Mouse (Mus musculus) mouse trophoblast stem cell (cell line): ENCODE measurements at regions not wholly inside any gene's neighbourhood (a gene's known extent, or its start where the extent isn't known, plus 50 kb on each side); places are given as distances from the start of the nearest gene placed in this dataset.

Source experiments
- in situ Hi-C, 2 experiments: fragments of 300-500 bp; cut with MseI, MboI; formaldehyde crosslinking; loops; 2 replicates in 1 of 2; 3 replicates in 1 of 2; pipeline ENCODE4 v1.15.1; 2025

DNA sequence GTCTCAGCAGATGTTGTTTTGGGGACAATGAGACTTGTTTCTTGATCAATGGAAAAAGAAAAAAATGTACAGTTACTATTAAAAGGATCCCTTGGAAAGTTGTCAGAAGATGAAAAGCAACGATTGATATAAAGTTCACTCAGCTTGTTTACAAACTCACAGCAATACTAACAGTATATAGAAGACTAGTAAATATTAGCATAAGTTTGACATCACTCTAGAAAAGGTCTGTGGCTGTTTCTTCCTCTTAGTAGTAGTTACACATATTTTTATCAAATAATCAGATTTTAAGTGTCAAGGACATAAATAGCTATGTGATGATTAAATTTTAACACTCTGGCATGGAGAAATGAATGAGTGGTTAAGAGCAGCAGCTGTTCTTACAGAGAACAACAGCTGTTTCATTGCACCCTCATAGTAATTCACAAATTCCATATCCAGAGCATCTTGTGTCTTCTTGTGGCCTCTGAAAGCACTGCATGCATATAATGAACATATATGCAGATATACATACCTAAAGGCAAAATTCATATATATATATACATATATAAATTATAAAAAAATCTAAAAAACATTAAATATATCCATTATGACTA is 179.1 kb upstream of the Pcdh10 start:
- in situ Hi-C loops: no loop called here

DNA sequence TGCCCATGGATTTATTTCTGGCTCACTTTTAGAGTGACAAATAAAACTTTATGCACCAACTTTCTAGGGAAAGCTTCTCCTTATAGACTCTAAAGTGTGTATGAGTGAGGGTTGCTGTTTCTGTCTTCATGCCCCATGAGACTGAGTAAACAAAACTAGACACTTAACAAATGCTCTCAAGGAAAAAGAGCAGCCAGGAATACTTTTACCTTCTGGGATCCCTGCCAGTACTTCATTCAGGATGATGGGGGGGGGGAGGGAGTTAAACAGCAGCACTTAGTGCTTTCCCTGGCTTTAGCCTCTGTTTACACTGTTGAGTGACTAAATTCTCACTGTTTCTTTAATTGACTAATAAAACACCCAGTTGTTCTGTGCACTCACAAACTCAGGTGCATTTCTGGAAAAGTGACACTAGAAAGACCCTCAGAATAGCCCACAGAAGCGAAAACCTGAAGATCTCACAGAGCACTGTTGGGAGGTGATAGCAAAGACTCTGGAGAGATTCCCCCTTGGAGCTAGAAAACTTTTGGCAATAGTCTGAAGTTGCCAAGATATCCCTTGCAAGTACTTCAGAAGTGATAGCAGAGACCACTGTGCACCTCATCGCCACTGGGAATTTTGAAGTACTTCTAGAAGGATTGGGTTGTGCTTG is 173.7 kb upstream of the Pcdh10 start:
- in situ Hi-C loops: no loop called here

DNA sequence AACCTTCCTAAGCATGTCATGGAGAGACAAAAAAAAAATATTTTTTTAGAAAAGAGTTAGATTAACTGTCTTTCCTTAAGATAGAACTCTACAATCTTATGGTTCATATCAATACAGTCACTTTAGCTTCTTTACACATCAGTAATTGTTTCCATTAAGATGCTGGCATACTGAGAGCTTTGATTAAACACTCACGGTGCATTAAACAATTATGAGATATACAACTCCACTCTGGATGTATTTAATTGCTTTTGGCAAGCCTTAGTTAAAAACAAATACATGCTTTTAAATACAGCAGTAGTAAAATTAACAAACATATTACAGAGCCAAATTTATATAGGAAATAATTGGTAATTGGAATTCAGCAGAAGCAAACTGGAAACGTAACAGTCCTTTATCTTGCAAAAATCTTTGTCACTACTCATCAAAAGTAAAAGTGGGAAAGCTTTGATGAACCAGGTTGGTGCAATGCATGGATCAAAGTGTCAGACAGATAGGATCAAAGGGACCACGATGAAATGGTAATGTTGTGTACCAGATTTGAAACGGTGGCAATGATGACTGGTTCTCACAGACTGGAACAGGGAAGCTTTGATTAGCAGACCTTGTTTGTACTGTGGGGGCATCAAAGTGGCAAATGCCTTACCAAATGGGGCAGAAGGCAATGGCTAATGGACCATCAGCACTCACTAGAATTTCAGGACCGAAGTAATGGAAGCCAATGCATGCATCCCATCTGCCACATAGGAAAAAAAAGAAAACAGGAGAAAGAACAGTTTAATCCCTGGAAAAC is 146.4 kb upstream of the Pcdh10 start:
- in situ Hi-C loops: no loop called here

DNA sequence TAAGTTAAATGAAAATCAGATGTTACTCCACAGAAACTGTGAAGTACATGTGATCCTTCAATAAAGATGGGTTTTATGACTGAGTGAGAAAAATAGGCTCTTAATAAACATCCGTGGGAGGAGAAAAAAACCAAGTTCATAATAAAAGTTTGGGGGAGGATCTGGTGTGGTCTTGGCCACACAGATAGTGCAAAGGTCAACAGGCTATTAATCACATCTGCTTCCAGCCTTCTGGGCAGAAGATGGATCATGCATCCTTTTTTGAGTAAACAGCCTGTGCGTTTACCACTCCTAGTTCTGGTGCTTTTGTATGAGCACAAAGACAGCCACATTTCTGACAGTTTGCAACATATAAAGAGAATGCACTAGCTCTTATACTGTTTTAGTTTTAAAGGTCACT is 139.7 kb upstream of the Pcdh10 start:
- in situ Hi-C loops: no loop called here

DNA sequence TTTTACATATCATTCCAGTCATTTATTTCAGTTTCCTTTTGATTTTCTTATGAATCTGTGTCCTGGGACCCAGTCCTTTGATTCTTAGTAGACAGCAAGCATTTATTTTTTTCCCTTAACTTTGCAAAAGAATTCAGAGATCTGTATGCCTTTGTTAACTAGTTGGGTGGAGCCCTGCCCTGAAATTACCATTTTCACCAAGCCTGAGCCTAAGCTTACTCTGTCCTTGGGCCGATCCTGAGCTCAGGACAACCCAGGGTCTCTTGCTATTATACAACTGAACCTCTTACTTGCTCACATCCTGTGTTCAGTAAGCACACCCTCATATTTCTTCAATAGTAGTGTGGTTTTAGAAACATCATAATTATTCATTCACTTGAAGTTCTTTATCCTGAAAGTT is 132.7 kb upstream of the Pcdh10 start:
- in situ Hi-C loops: no loop called here

DNA sequence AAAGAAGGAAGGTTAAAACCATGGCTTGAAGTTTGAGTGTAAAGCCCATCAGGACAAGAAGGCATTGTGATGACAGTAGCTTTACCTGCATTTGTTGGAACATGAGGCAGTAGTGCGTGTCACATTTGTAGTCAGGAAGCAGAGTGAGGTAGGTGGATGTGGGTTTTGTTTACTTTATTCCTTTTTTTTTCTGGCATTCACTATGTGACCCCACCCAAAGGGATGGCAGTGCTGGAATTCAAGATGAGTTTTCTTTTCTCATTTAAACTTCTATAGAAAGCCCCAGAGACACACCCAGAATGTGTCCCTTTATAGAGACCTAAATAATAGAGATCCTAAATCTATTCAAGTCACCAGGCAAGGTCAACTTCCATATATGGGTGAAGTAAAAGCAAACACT is 131.6 kb upstream of the Pcdh10 start:
- in situ Hi-C loops: no loop called here

DNA sequence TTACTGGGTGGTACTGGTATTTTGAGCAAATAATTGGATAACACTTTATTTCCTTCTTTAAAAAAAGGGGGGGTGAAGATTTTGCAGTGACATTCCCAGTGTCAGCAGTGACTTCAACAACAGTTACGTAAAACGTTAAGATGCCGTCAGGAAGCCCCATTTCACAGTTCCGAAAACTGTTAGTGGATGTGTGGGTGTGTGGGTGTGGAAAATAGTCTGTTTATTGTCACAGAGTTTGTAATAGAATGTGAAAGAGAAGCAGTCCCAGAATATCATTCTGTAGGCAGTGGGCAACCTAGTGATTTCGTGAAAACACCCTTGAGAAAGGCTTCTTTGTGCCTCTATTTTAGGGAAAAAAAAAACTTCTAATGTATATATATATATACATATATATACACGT is 101.4 kb upstream of the Pcdh10 start:
- in situ Hi-C loops: no loop called here

DNA sequence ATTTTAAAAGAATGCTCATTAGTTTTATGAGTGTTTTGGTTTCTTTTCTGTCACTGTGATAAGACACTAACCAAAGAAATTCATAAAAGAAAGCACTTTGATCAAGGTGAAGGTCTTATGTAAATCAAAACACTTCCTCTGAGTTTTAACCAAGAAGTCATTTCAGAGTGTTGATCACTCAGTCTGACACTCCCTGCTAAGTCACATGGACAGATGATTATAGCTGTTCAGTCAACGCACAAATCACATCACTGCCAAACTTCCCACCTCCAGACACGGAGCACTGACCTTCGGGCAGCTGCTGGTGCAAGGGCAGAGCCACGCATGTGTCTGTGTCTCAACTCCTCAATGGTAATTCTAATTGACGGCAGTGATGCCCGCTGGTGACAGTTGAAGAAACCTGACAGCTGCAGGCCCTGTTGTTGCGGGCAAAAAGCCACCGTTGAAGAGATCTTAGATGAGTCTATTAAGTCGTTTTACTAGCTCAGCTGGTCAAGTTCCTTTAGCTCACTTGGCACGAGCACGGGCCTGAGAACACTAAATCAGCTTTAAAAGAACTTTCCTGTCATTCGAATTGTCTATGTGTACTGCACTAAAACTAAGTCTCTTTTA is 80.8 kb upstream of the Pcdh10 start:
- in situ Hi-C loops: no loop called here

DNA sequence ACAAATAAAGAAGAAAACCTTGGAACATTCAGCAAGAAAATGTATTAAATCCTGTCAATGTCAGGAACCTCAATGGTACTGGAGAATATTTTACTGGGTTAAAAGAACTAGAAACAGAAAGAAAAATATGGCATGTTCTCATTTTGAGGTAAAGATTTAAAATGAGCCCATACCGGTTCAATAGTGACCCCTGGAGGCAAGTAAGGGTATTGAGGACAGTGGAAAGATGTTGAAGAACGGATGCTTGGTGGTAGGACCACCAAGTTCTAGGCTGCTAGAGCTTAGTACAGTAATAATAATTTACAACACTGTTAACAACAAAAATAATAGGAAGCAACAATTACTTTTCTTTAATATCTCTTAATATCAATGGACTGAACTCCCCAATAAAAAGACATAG is 58.9 kb upstream of the Pcdh10 start:
- in situ Hi-C loops: loop anchor here in 1 of 2 experiments (25.0 kb wide), 1 partner anchor 407 kb away; no protein-coding TSS in a partner anchor
